9 mouse cellular contexts compared by ENCODE assay signal in the genomic region with DNA sequence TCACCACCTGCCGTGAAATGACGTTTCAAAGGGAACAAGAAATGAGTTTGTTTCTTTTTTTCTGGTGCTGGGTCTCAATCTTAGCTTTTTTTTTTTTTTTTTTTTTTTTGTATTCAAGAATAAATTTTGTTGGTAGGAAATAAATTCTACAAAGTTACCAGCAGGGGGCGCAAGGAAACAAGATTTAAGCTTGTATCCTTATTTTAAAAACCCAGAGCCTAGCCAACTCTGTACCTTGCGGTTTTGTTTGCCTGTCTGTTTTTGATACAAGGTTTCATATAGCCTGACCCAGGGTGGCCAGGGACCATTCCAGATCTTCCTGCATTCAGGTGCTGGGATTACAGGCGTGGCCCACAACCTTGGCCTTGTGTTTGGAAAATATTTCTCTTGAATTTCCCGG. TPM values are rescaled to one million over a fixed set of nuclear protein-coding genes. Genes with fewer than 3 reads are reported as not detected.
A peak's percentile ranks its signal among the peaks of the same experiment; 100 is the strongest.
DNase-seq lines count a peak whose midpoint lies in the region; ATAC-seq lines count a peak whose summit lies in the region.
"Had no signal": no experiment of that assay in that cellular context is flagged by ENCODE, and none has a peak within 500 bp of the region (broad histone marks: within the 10 kb centered on the region; RNA-seq: fewer than 3 reads in every experiment).

No protein-coding gene starts in this region.

- ATAC-seq in hindbrain, embryonic 13.5 days (ENCODE audit: low FRiP score) = no peak

- H3K27ac ChIP-seq in hindbrain, embryonic 10.5 days = no peak overlapping the region
- no peak overlapping the region for H3K27ac ChIP-seq in hindbrain, embryonic 13.5 days
- H3K27ac ChIP-seq: lung, embryonic 15.5 days had no signal

- no peak overlapping the region for H3K4me2 ChIP-seq in hindbrain, embryonic 13.5 days
- H3K4me2 ChIP-seq: lung, embryonic 15.5 days had no signal

- no peaks in the 10 kb centered on the region for H3K27me3 ChIP-seq in hindbrain, embryonic 10.5 days (ENCODE audit: insufficient read depth, poor library complexity, severe bottlenecking)
- no peaks in the 10 kb centered on the region for H3K27me3 ChIP-seq in hindbrain, embryonic 13.5 days
- H3K27me3 ChIP-seq: lung, embryonic 15.5 days had no signal

- H3K36me3 ChIP-seq in hindbrain, embryonic 10.5 days = no peaks in the 10 kb centered on the region
- no peaks in the 10 kb centered on the region for H3K36me3 ChIP-seq in hindbrain, embryonic 13.5 days
- H3K36me3 ChIP-seq: lung, embryonic 15.5 days had no signal

- H3K4me1 ChIP-seq in hindbrain, embryonic 10.5 days (replicated peaks) = 0 out of 2 replicates have a peak, but pooled peaks cover 8% of the 10 kb centered on the region
- no peaks in the 10 kb centered on the region for H3K4me1 ChIP-seq in hindbrain, embryonic 13.5 days (replicated peaks)

- intact Hi-C loops in left cerebral cortex, postnatal 14 days (cut with DNase I) = loop anchor here (1.0 to 2.0 kb wide), 2 partner anchors 51 to 107 kb away; no protein-coding TSS in a partner anchor

- H3K4me3 ChIP-seq in hindbrain, embryonic 10.5 days = no peak overlapping the region
- H3K4me3 ChIP-seq in hindbrain, embryonic 13.5 days = no peak overlapping the region
- H3K4me3 ChIP-seq: lung, embryonic 15.5 days had no signal

- no peaks in the 10 kb centered on the region for H3K9me3 ChIP-seq in hindbrain, embryonic 10.5 days
- no peaks in the 10 kb centered on the region for H3K9me3 ChIP-seq in hindbrain, embryonic 13.5 days
- H3K9me3 ChIP-seq: lung, embryonic 15.5 days had no signal

- H3K9ac ChIP-seq in hindbrain, embryonic 13.5 days = no peak overlapping the region
- H3K9ac ChIP-seq: lung, embryonic 15.5 days had no signal

- WGBS in hindbrain, embryonic 10.5 days = 31% methylated on average over 6 of the region's 6 CpGs
- WGBS in hindbrain, embryonic 13.5 days = 34% methylated on average over 6 of the region's 6 CpGs

- DNase-seq in hindbrain, embryonic 10.5 days (ENCODE audit: low spot score) = peak; percentile 48
- DNase-seq in B cell, adult 2 months = peak; percentile 80 to 81
- DNase-seq in ZHBTc4 (ENCODE audit: low read depth, low spot score) = peak; percentile 87
- peak; percentile 91 for DNase-seq in embryo, embryonic 11 days
- peak; percentile 55 to 79 for DNase-seq in left cerebral cortex, postnatal 14 days (ENCODE audit: low spot score in 2 of 2)
- DNase-seq in natural killer cell, adult 2 months (ENCODE audit: low spot score in 2 of 2) = peak; percentile 62 to 78
- DNase-seq in thymus, postnatal 4 days = peak; percentile 81

RNA-seq across cellular contexts. Expression of gene Tmem120b, which starts 4.0 kb away (rescaled TPM):
- 12.9 and 13.4 TPM in 2 replicates for polyA plus RNA-seq in hindbrain, embryonic 10.5 days (2016; fragmentation: Nextera tagmentation; extraction: Ambion mirVana)
- polyA plus RNA-seq in hindbrain, embryonic 13.5 days (2015; fragmentation: Nextera tagmentation; extraction: Ambion mirVana) = 18.0 and 18.6 TPM in 2 replicates
- 10 to 100 TPM; 15.8 to 18.8 TPM for total RNA-seq in left cerebral cortex, postnatal 14 days (2021)

RNA-seq across cellular contexts. Expression of gene Morn3, which starts 17.4 kb away (rescaled TPM):
- 0.50 and 2.4 TPM in 2 replicates for polyA plus RNA-seq in hindbrain, embryonic 10.5 days (2016; fragmentation: Nextera tagmentation; extraction: Ambion mirVana)
- 0.65 and 1.5 TPM in 2 replicates for polyA plus RNA-seq in hindbrain, embryonic 13.5 days (2015; fragmentation: Nextera tagmentation; extraction: Ambion mirVana)
- total RNA-seq in left cerebral cortex, postnatal 14 days (2021) = not detected

RNA-seq across cellular contexts. Expression of gene Orai1, which starts 49.3 kb away (rescaled TPM):
- polyA plus RNA-seq in hindbrain, embryonic 10.5 days (2016; fragmentation: Nextera tagmentation; extraction: Ambion mirVana) = 10.2 and 11.3 TPM in 2 replicates
- 11.8 and 12.3 TPM in 2 replicates for polyA plus RNA-seq in hindbrain, embryonic 13.5 days (2015; fragmentation: Nextera tagmentation; extraction: Ambion mirVana)
- 10 to 100 TPM in 1 of 2 experiments, 1 to 10 TPM in 1; 9.6 to 12.0 TPM for total RNA-seq in left cerebral cortex, postnatal 14 days (2021)
